Mouse (Mus musculus) ES-E14 (cell line): Measurements from ENCODE around the gene Slit2. TPM values are rescaled to one million over a fixed set of nuclear protein-coding genes. Genes with fewer than 3 reads are reported as not detected.

ENCODE experiments used
- DNase-seq: peaks from one replicate; pipeline ENCODE4 v3.0.0-alpha.2; 2013; ENCODE audit warnings: low read depth, low spot score
- H3K27ac ChIP-seq: 2 replicates; pipeline ENCODE4 v1.5.1; 2012; ENCODE audit warnings: low read depth, mild to moderate bottlenecking, low read length, moderate library complexity, mixed read lengths; ENCODE audit not compliant: poor library complexity, insufficient read depth, severe bottlenecking
- H3K36me3 ChIP-seq: 2 replicates; pipeline ENCODE4 v1.6.1; 2012; ENCODE audit warnings: mild to moderate bottlenecking, low read length, moderate library complexity, mixed read lengths; ENCODE audit not compliant: control insufficient read depth, poor library complexity, insufficient read depth, severe bottlenecking
- H3K4me1 ChIP-seq, 2 experiments: fragments of 150-350 bp in 1 of 2; sonication (generic) in 1 of 2; 2 replicates each; pipeline ENCODE4 v1.6.1; 2012; ENCODE audit warnings: low read length in 2 of 2, mild to moderate bottlenecking in 1 of 2, mixed read lengths in 1 of 2; ENCODE audit not compliant: control insufficient read depth in 2 of 2, insufficient read depth in 2 of 2, poor library complexity in 1 of 2
- H3K4me3 ChIP-seq, 2 experiments: fragments of 150-350 bp in 1 of 2; sonication (generic) in 1 of 2; 2 replicates each; pipeline ENCODE4 v1.5.1; 2012; ENCODE audit warnings: low read length in 2 of 2, low read depth in 1 of 2, mild to moderate bottlenecking in 1 of 2, mixed read lengths in 1 of 2; ENCODE audit not compliant: insufficient read depth in 1 of 2, poor library complexity in 1 of 2, severe bottlenecking in 1 of 2
- H3K9ac ChIP-seq: 2 replicates; pipeline ENCODE4 v1.6.1; 2012; ENCODE audit warnings: low read depth, mild to moderate bottlenecking, low read length, mixed read lengths; ENCODE audit not compliant: poor library complexity, insufficient read depth, severe bottlenecking
- H3K9me3 ChIP-seq: fragments of 150-350 bp; sonication (generic); 2 replicates; pipeline ENCODE4 v1.6.1; 2012; ENCODE audit warnings: low read depth, mild to moderate bottlenecking, low read length; ENCODE audit not compliant: control insufficient read depth, insufficient read depth
- CHD2 ChIP-seq: IDR thresholded peaks from 2 replicates; pipeline ENCODE4 v1.6.1; 2014; ENCODE audit warnings: mild to moderate bottlenecking, low read depth, low read length, inconsistent platforms
- HCFC1 ChIP-seq: IDR thresholded peaks from 2 replicates; pipeline ENCODE4 v1.6.1; 2012; ENCODE audit warnings: low read length, inconsistent platforms, borderline replicate concordance; ENCODE audit not compliant: insufficient read depth
- MAFK ChIP-seq: IDR thresholded peaks from 2 replicates; pipeline ENCODE4 v1.6.1; 2014; ENCODE audit warnings: mild to moderate bottlenecking, low read depth, low read length, inconsistent platforms; ENCODE audit not compliant: insufficient read depth
- ZC3H11A ChIP-seq: IDR thresholded peaks from 2 replicates; pipeline ENCODE4 v1.6.1; 2012; ENCODE audit warnings: low read depth, mild to moderate bottlenecking, inconsistent platforms, low read length, borderline replicate concordance
- ZNF384 ChIP-seq: IDR thresholded peaks from 2 replicates; pipeline ENCODE4 v1.6.1; 2012; ENCODE audit warnings: low read depth, low read length, inconsistent platforms
- in situ Hi-C, 2 experiments: fragments of 600-800 bp; cut with MboI; formaldehyde crosslinking; loops; one replicate each; pipeline ENCODE4 v1.15.1; 2025; ENCODE audit warnings: low sequenced_read_pairs in 2 of 2, inconsistent platforms in 1 of 2; ENCODE audit not compliant: unreplicated experiment in 2 of 2
- total RNA-seq: library from RNA; depleted of rRNA; stranded (reverse); fragments of 300-350 nt; gene quantifications from 2 replicates; pipeline ENCODE4 v1.2.3, GENCODE M21; 2012

Slit2 gene
- total RNA-seq, 1 experiment, result 4.6 TPM

DNA sequence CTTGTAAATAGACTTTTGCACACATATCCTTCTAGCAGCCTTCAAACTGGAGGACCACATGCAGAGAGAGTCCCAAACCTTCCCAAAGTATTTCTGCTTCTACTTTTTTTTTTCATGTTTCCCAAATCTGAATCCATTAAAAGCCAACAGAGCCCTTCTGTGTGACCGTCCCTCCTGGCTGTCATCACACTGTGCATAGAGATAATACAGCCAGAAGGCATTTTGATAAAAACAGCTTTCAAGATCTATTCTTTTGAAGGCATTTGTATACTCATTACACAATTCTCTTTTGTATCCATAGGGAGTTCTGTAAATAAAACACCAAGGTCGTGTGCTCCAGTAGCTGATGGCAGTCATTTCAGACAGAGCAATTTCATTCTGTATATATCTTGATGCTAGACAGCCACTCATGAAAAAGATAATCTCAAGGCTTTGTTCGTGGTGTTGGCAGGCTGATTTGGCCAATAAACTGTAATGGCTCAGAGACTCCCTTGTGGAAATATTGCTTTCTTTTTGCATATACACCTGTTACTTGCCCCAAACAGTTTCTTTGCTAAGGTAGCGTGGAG lies 132.1 kb downstream of the Slit2 start:
- Histone ChIP-seq H3K4me1 (no peaks in the 10 kb centered on the region), H3K4me3 (no peak overlapping the region), H3K27ac (no peak overlapping the region), H3K9ac (no peak overlapping the region), H3K36me3 (no peaks in the 10 kb centered on the region), H3K9me3 (no peaks in the 10 kb centered on the region)
- TF ChIP-seq ZNF384 (no peak), ZC3H11A (no peak), MAFK (no peak)
- in situ Hi-C loops, result no loop called here
- DNase-seq, result no peak

DNA sequence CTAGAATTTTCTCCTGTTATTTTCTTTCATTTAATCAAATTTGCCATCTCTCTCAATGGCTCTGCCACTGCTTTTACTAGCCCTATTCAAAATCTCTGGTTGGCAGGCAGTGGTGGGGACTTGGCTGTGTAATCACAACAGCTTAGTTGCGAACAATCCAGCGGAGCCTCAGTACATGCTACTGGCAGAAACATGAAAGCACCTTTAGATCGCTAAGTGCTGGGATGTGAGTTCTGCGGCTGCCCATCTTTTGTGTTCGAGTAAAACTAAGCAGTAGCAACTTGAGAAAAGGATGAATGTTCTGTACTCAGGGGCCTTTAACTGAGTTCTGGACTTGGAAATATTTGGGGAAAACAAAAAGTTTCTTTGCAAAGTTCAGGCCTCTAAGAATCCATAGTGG lies 139.7 kb downstream of the Slit2 start:
- in situ Hi-C loops, result no loop called here
- no peaks in the 10 kb centered on the region for H3K9me3 ChIP-seq
- H3K4me3 ChIP-seq, result no peak overlapping the region
- H3K9ac ChIP-seq, result no peak overlapping the region
- no peak for TF ChIP-seq ZC3H11A
- no peak for TF ChIP-seq CHD2
- no peak for TF ChIP-seq ZNF384
- no peak for TF ChIP-seq HCFC1
- TF ChIP-seq MAFK, result no peak
- no peaks in the 10 kb centered on the region for H3K36me3 ChIP-seq
- H3K4me1 ChIP-seq, result no peaks in the 10 kb centered on the region
- no peak overlapping the region for H3K27ac ChIP-seq
- DNase-seq, result no peak

DNA sequence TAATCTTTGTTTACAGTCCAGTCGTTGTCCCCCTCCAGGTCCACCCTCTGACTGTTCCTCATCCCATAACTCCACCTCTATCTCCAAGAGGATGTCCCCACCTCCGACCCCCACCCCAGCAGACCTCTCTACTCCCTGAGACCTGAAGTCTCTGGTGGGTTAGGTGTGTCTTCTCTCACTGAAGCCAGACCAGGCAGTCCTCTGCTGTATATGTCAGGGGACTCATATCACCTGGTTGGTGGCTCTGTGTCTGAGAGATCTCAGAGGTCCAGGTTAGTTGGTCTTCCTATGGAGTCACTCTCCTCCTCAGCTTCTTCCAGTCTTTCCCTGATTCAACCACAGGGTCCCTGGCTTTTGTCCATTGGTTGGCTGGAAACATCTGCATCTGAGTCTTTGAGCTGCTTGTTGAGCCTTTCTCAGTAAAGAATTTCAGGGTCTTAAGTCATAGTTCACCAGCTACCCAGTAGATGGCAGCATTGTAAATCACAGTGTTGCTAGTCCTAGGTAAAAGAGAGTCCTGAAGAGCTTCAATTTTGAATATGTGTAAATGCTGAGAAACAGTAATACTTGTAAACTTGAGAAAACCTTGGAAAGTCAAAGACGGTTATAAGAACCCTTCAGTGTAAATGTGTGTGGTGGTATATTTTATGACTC lies 143.0 kb downstream of the Slit2 start:
- peak; percentile 38 for DNase-seq
- H3K36me3 ChIP-seq, result no peaks in the 10 kb centered on the region
- no peaks in the 10 kb centered on the region for H3K4me1 ChIP-seq
- in situ Hi-C loops, result loop anchor here in 1 of 2 experiments (25.0 kb wide), 2 partner anchors 211 to 1114 kb away; partner anchors contain the start of gene 5730480H06Rik
- H3K9me3 ChIP-seq, result no peaks in the 10 kb centered on the region
- H3K4me3 ChIP-seq, result no peak overlapping the region
- H3K27ac ChIP-seq, result no peak overlapping the region
- TF ChIP-seq HCFC1, result no peak
- H3K9ac ChIP-seq, result no peak overlapping the region

DNA sequence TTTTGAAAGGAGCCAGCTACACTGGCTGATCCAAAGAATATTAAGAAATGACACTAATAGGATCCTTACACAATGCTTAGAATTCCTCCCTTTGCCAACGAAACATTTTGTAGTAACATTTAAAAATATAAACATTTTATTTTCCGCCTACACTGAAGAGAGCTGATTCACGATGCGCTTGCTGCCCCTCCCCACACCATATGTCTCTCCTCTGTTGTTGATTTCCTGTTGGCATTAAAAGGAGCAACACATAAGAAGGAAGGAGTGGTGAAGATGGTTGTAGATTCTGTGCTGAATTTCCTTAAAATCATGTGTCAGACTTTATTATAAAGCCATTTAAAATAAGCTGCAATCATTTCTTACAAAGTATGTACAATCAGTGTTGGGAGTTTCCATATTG lies 147.0 kb downstream of the Slit2 start:
- Histone ChIP-seq H3K4me3 (no peak overlapping the region), H3K36me3 (no peaks in the 10 kb centered on the region), H3K4me1 (no peaks in the 10 kb centered on the region), H3K9me3 (no peaks in the 10 kb centered on the region), H3K9ac (no peak overlapping the region), H3K27ac (no peak overlapping the region)
- DNase-seq, result no peak
- in situ Hi-C loops, result loop anchor here in 1 of 2 experiments (25.0 kb wide), 2 partner anchors 207 to 1118 kb away; partner anchors contain the start of gene 5730480H06Rik
- TF ChIP-seq HCFC1, result no peak
- no peak for TF ChIP-seq CHD2
- TF ChIP-seq MAFK, result no peak
- no peak for TF ChIP-seq ZC3H11A
- TF ChIP-seq ZNF384, result no peak

DNA sequence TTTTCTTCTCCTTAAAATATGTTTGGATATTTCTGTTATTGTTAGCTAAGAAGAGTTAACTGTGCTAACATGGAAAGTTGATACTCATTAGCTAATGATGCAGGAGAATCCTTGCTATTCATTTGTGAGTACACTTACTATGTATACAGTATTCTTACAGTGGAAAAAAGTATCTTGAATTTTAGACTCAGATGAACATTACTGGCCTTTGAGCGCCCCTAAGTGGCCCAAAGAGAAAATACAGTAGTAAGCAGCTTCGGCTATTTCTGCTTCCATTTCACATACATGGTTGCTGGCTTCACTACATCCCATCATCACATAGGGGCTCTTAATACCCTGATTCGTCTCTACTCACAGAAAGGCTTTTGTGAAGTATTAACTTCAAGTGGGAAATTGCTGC lies 153.6 kb downstream of the Slit2 start:
- no peak for DNase-seq
- Histone ChIP-seq H3K27ac (no peak overlapping the region), H3K4me1 (no peaks in the 10 kb centered on the region), H3K36me3 (no peaks in the 10 kb centered on the region), H3K4me3 (no peak overlapping the region), H3K9me3 (no peaks in the 10 kb centered on the region), H3K9ac (no peak overlapping the region)
- TF ChIP-seq HCFC1 (no peak), ZC3H11A (peak; percentile 34; the same call in 1 of the 2 replicates), ZNF384 (no peak), MAFK (no peak), CHD2 (no peak)
- in situ Hi-C loops, result loop anchor here in 1 of 2 experiments (25.0 kb wide), 2 partner anchors 201 to 1124 kb away; partner anchors contain the start of gene 5730480H06Rik
